In the genomic region with DNA sequence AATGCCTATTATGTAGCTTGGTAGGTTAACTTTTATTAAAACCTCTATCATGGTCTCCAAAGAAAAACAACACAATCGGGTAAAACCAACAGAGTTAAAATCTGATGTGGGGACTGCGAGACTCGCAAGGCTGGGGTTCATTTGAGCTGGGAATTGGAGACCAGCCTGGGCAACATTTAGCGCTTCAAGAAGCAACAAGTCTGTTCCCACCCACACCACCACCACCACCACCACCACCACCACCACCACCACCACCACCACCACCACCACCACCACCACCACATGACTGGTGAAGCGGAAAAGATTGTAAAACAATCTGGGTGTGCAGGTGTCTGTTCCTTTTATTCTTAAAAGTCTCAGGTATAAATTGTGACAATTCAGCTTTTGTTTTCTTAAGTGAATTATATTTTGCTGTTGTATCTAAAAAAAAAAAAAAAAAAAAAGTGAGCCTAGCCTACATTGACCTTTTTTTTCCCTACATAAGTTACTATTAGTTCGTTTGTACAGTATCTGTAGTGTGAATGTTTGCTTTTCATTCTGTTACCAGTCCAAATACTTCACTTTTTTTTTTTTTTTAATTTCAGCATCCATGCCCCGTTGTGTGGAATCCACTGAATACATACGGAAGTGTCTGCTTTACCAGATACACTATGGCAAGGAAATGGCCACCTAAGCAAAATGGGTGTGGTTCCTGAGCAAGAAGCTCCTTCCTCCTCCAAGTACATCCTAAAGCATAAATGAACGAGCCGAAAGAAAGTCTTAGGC, we compare ENCODE assay signal across 8 mouse cellular contexts. TPM values are rescaled to one million over a fixed set of nuclear protein-coding genes. Genes with fewer than 3 reads are reported as not detected.
DNase-seq lines count a peak whose midpoint lies in the region; ATAC-seq and TF ChIP-seq lines count a peak whose summit lies in the region.

No protein-coding gene starts in this region.

- H3K9ac ChIP-seq in kidney, postnatal 0 days (ENCODE audit: low read depth, low read length): peak overlapping the region; percentile 59; the same call in 1 of the 2 replicates
- H3K9ac ChIP-seq in embryonic facial prominence, embryonic 15.5 days: no peak overlapping the region
- H3K9ac ChIP-seq in neural tube, embryonic 12.5 days: no peak overlapping the region

- ATAC-seq in kidney, postnatal 0 days (replicated peaks; ENCODE audit: low FRiP score, low read depth): no peak
- no peak for ATAC-seq in embryonic facial prominence, embryonic 15.5 days (ENCODE audit: insufficient number of reproducible peaks, low FRiP score, low TSS enrichment, low read depth)
- ATAC-seq in neural tube, embryonic 12.5 days (ENCODE audit: low FRiP score, low read depth): no peak
- no peak for ATAC-seq in megakaryocyte-erythroid progenitor cell, adult 5-6 weeks (replicated peaks; ENCODE audit: low FRiP score, low TSS enrichment, poor library complexity, severe bottlenecking)

- H3K27me3 ChIP-seq in kidney, postnatal 0 days (ENCODE audit: insufficient read depth, low read length): no peaks in the 10 kb centered on the region
- H3K27me3 ChIP-seq in embryonic facial prominence, embryonic 15.5 days: no peaks in the 10 kb centered on the region
- H3K27me3 ChIP-seq in limb, embryonic 10.5 days (ENCODE audit: low read depth, poor library complexity, severe bottlenecking): no peaks in the 10 kb centered on the region
- no peaks in the 10 kb centered on the region; the same call in 1 of the 2 replicates for H3K27me3 ChIP-seq in neural tube, embryonic 12.5 days (replicated peaks)

- TF ChIP-seq CTCF in kidney, postnatal 0 days (IDR thresholded peaks at IDR 0.05; ENCODE audit: low read depth): no peak

- peak overlapping the region; percentile 85 for H3K4me2 ChIP-seq in kidney, postnatal 0 days (ENCODE audit: low read length)
- peak overlapping the region; percentile 87 for H3K4me2 ChIP-seq in embryonic facial prominence, embryonic 15.5 days (replicated peaks)
- peak overlapping the region; percentile 73 for H3K4me2 ChIP-seq in neural tube, embryonic 12.5 days (replicated peaks)

- no peak for DNase-seq in kidney, postnatal 0 days (ENCODE audit: low spot score)
- DNase-seq in kidney, adult 8-10 months: no peak
- DNase-seq in limb, embryonic 10.5 days (ENCODE audit: low spot score): no peak
- DNase-seq in Muller cell, postnatal 12 days (ENCODE audit: inconsistent ontology term): no peak
- no peak for DNase-seq in c-Kit-positive CD71-positive TER-119-positive erythroid progenitor cells, embryonic 14.5 days (ENCODE audit: low spot score)

- H3K9me3 ChIP-seq in kidney, postnatal 0 days (replicated peaks; ENCODE audit: low read length): no peaks in the 10 kb centered on the region
- H3K9me3 ChIP-seq in embryonic facial prominence, embryonic 15.5 days (replicated peaks): no peaks in the 10 kb centered on the region
- H3K9me3 ChIP-seq in limb, embryonic 10.5 days (replicated peaks): no peaks in the 10 kb centered on the region
- H3K9me3 ChIP-seq in neural tube, embryonic 12.5 days: no peaks in the 10 kb centered on the region

- H3K27ac ChIP-seq in kidney, postnatal 0 days: peak overlapping the region; percentile 83
- H3K27ac ChIP-seq in embryonic facial prominence, embryonic 15.5 days (replicated peaks): peak overlapping the region; percentile 77
- H3K27ac ChIP-seq in limb, embryonic 10.5 days: peak overlapping the region; percentile 92
- H3K27ac ChIP-seq in neural tube, embryonic 12.5 days: no peak overlapping the region

- 37% methylated on average over 10 of the region's 10 CpGs for WGBS in kidney, postnatal 0 days
- 49% methylated on average over 10 of the region's 10 CpGs for WGBS in embryonic facial prominence, embryonic 15.5 days
- 55% methylated on average over 10 of the region's 10 CpGs for WGBS in limb, embryonic 10.5 days
- 52% methylated on average over 10 of the region's 10 CpGs for WGBS in neural tube, embryonic 12.5 days

- H3K4me3 ChIP-seq in kidney, postnatal 0 days (replicated peaks; ENCODE audit: low read depth, low read length): peak overlapping the region; percentile 60
- peak overlapping the region; percentile 70 for H3K4me3 ChIP-seq in embryonic facial prominence, embryonic 15.5 days (replicated peaks)
- peak overlapping the region; percentile 70 for H3K4me3 ChIP-seq in limb, embryonic 10.5 days
- H3K4me3 ChIP-seq in neural tube, embryonic 12.5 days: 0 out of 2 replicates have a peak overlapping the region, but pooled peaks have one; percentile 54

- H3K36me3 ChIP-seq in kidney, postnatal 0 days (ENCODE audit: insufficient read depth, low read length): peaks cover 12% of the 10 kb centered on the region
- peaks cover 15% of the 10 kb centered on the region for H3K36me3 ChIP-seq in embryonic facial prominence, embryonic 15.5 days
- peaks cover 27% of the 10 kb centered on the region for H3K36me3 ChIP-seq in limb, embryonic 10.5 days
- peaks cover 20% of the 10 kb centered on the region for H3K36me3 ChIP-seq in neural tube, embryonic 12.5 days

- no peaks in the 10 kb centered on the region for H3K4me1 ChIP-seq in kidney, postnatal 0 days (replicated peaks; ENCODE audit: insufficient read depth, low read length)
- H3K4me1 ChIP-seq in embryonic facial prominence, embryonic 15.5 days: peaks cover 11% of the 10 kb centered on the region
- H3K4me1 ChIP-seq in limb, embryonic 10.5 days: peaks cover 33% of the 10 kb centered on the region
- H3K4me1 ChIP-seq in neural tube, embryonic 12.5 days: peaks cover 4% of the 10 kb centered on the region; the same call in 1 of the 2 replicates

RNA-seq across cellular contexts. Expression of a gene that starts 0.7 kb away (rescaled TPM):
- 5.2 and 5.8 TPM in 2 replicates for polyA plus RNA-seq in kidney, postnatal 0 days (2015; fragmentation: Nextera tagmentation; extraction: Ambion mirVana)
- polyA plus RNA-seq in embryonic facial prominence, embryonic 15.5 days (2015; fragmentation: Nextera tagmentation; extraction: Ambion mirVana): 3.6 and 5.8 TPM in 2 replicates
- 2.7 and 4.7 TPM in 2 replicates for polyA plus RNA-seq in limb, embryonic 10.5 days (2016; fragmentation: Nextera tagmentation; extraction: Ambion mirVana)
- 1.6 and 2.5 TPM in 2 replicates for polyA plus RNA-seq in neural tube, embryonic 12.5 days (2016; fragmentation: Nextera tagmentation; extraction: Ambion mirVana)
- not detected in 2 replicates for total RNA-seq in megakaryocyte-erythroid progenitor cell, adult 5-6 weeks (2014; fragmentation: Nextera tagmentation)
- not detected in 2 replicates for total RNA-seq in megakaryocyte-erythroid progenitor cell, adult 5-6 weeks (2017)
